Mouse (Mus musculus) liver, embryonic 14.5 days (tissue): Measurements from ENCODE around the gene Rin2.

ENCODE experiments used
- CTCF ChIP-seq: IDR thresholded peaks from 2 replicates; pipeline ENCODE4 v1.5.1; 2016; ENCODE audit warnings: antibody characterized with exemption, low read depth, control low read depth
- EP300 ChIP-seq: IDR thresholded peaks from 2 replicates; pipeline ENCODE4 v1.6.1; 2016; ENCODE audit warnings: antibody characterized with exemption, low read depth

DNA sequence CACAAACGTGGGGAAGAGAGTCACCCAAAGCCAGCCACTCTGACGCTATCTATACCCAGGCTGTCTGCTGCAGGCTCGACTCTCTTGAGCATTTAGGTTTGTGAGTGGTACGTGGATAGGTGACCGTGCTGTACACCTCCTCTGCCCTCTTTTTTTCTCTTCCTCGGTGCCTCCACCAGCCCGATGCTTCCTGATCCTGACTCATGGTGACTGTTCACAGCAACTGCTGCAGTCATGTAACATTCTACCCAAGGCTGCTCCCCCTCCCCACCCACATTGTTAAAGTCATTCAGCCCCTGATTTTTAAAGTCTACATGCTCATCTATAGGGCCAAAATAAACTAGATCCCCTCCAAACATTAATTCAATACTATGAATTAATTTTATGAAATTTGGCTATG, 54.4 kb downstream of the Rin2 start:
- TF ChIP-seq CTCF (no peak), EP300 (no peak)
